Mouse (Mus musculus) heart, adult 2 months (tissue): Measurements from ENCODE around the gene Sowaha. TPM values are rescaled to one million over a fixed set of nuclear protein-coding genes. Genes with fewer than 3 reads are reported as not detected.

Experiments
- DNase-seq, 2 experiments: peaks; one replicate each; pipeline ENCODE4 v3.0.0; 2021
- H3K27ac ChIP-seq: fragments of 200-600 bp; 2 replicates; pipeline ENCODE4 v1.8.1; 2022
- H3K27me3 ChIP-seq: fragments of 200-500 bp; 2 replicates; pipeline ENCODE4 v1.6.1; 2012; ENCODE audit warnings: mild to moderate bottlenecking, low read length, inconsistent platforms, mixed read lengths; ENCODE audit not compliant: control insufficient read depth, insufficient read depth
- H3K36me3 ChIP-seq: fragments of 200-500 bp; 2 replicates; pipeline ENCODE4 v1.6.1; 2012; ENCODE audit warnings: low read length, inconsistent platforms; ENCODE audit not compliant: control insufficient read depth, insufficient read depth
- H3K4me1 ChIP-seq: fragments of 200-500 bp; 2 replicates; pipeline ENCODE4 v1.6.1; 2011; ENCODE audit warnings: low read length; ENCODE audit not compliant: control insufficient read depth, insufficient read depth
- H3K4me3 ChIP-seq: fragments of 200-600 bp; 2 replicates; pipeline ENCODE4 v1.8.1; 2022
- H3K79me2 ChIP-seq: fragments of 200-500 bp; replicated peaks from 2 replicates; pipeline ENCODE4 v1.6.1; 2012; ENCODE audit warnings: mild to moderate bottlenecking, inconsistent platforms, low read length, moderate library complexity, mixed read lengths; ENCODE audit not compliant: control insufficient read depth, insufficient read depth
- H3K9ac ChIP-seq: fragments of 200-500 bp; 2 replicates; pipeline ENCODE4 v1.6.1; 2012; ENCODE audit warnings: low read depth, mild to moderate bottlenecking, control low read depth, inconsistent platforms, low read length, mixed read lengths
- CTCF ChIP-seq: fragments of 200-600 bp; IDR thresholded peaks from 2 replicates; pipeline ENCODE4 v1.8.1; 2022; ENCODE audit warnings: antibody characterized with exemption, mild to moderate bottlenecking, moderate library complexity
- EP300 ChIP-seq: fragments of 200-500 bp; IDR thresholded peaks from 2 replicates; pipeline ENCODE4 v1.6.1; 2011; ENCODE audit warnings: low read depth, low read length, control low read depth; ENCODE audit not compliant: insufficient read depth
- POLR2A ChIP-seq: fragments of 200-500 bp; IDR thresholded peaks from 2 replicates; pipeline ENCODE4 v1.6.1; 2011; ENCODE audit warnings: mild to moderate bottlenecking, low read depth, low read length, control low read depth; ENCODE audit not compliant: insufficient read depth
- WGBS: fragments of 180-500 bp; shearing (Covaris S2); methylation state at CpG from one replicate; pipeline ENCODE4 v1.1.7; 2018; 5-methylcytosine and 5-hydroxymethylcytosine counted together
- intact Hi-C: fragments of 180-260 bp; cut with DNase I; formaldehyde crosslinking; loops from one replicate; pipeline ENCODE4 v1.15.1; 2025
- polyA plus RNA-seq: library from polyadenylated mRNA; depleted of rRNA; stranded (reverse); fragments of >200 nt; gene quantifications from 2 replicates; pipeline ENCODE4 v1.2.3, GENCODE M21; 2012
- total RNA-seq, 2 experiments: library from RNA; stranded (reverse); gene quantifications; 2 replicates each; pipeline ENCODE4 v1.2.3; 2021

Gene Sowaha
- total and polyA plus RNA-seq, 3 experiments, result 0.05 to 0.34 (median 0.10) TPM

GRCm38 (mm10) chr11:53489421-53489820 is 9.3 kb upstream of the Sowaha start:
- 96% methylated on average over 9 of the region's 9 CpGs for WGBS
- Histone ChIP-seq H3K27me3 (no peaks in the 10 kb centered on the region; the same call in 1 of the 2 replicates), H3K36me3 (no peaks in the 10 kb centered on the region), H3K27ac (no peak overlapping the region), H3K9ac (no peak overlapping the region), H3K4me3 (no peak overlapping the region), H3K79me2 (no peaks in the 10 kb centered on the region), H3K4me1 (peaks cover 4% of the 10 kb centered on the region; the same call in 1 of the 2 replicates)
- intact Hi-C loops, result no loop called here
- TF ChIP-seq CTCF, result no peak
- TF ChIP-seq EP300, result no peak
- no peak for TF ChIP-seq POLR2A
- DNase-seq, result no peak

DNA sequence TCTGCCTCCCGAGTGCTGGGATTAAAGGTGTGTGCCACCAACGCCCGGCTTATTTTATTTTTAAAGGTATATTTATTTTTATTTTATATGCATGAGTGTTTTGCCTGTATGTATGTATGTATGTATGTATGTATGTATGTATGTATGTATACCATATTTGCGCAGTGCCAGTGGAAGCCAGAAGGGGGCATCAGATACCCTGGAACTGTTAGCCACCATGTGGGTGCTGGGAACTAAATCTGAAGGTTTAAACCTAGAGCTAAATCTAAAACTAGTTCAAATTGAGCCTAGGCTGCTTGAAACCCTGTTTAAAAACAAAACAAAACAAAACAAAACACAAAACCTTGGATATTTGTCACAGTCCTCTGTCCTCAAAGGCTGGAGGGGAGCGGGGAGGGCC is 8.9 kb upstream of the Sowaha start:
- Histone ChIP-seq H3K79me2 (no peaks in the 10 kb centered on the region), H3K4me1 (peaks cover 4% of the 10 kb centered on the region; the same call in 1 of the 2 replicates), H3K27ac (no peak overlapping the region), H3K9ac (no peak overlapping the region), H3K27me3 (no peaks in the 10 kb centered on the region; the same call in 1 of the 2 replicates), H3K36me3 (no peaks in the 10 kb centered on the region), H3K4me3 (no peak overlapping the region)
- no peak for DNase-seq
- TF ChIP-seq CTCF (peak; percentile 31; the same call in 1 of the 2 replicates), POLR2A (no peak)
- WGBS, result 98% methylated on average over 5 of the region's 5 CpGs
- intact Hi-C loops, result no loop called here

GRCm38 (mm10) chr11:53486822-53487594 is 6.9 kb upstream of the Sowaha start:
- Histone ChIP-seq H3K4me1 (peaks cover 2% of the 10 kb centered on the region; the same call in 1 of the 2 replicates), H3K27me3 (no peaks in the 10 kb centered on the region; the same call in 1 of the 2 replicates), H3K9ac (no peak overlapping the region), H3K79me2 (no peaks in the 10 kb centered on the region), H3K36me3 (no peaks in the 10 kb centered on the region), H3K4me3 (no peak overlapping the region), H3K27ac (no peak overlapping the region)
- intact Hi-C loops, result no loop called here
- DNase-seq, result no peak
- TF ChIP-seq POLR2A, result no peak
- WGBS, result 23% methylated on average over 27 of the region's 27 CpGs

DNA sequence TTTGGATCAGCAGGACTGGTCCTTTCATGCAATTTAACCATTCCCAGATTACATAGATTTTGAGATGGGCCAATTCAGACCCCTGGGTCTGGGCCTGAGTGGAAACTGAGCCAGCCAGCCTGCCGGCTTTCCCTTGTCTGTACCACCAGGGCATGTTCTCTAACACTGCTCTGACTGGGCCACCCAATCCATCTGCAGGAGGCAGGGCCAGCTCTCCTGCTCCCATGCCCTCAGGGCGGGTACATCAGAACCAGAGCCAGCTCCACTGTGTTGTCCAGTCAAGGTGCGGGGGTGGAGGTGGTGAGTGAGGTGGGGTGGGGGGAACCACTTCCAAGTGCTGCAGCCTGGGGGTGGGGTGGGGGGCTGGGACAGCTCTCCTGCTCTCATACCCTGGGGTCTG is 6.3 kb upstream of the Sowaha start:
- WGBS, result 90% methylated on average over 3 of the region's 3 CpGs
- H3K9ac ChIP-seq, result no peak overlapping the region
- TF ChIP-seq CTCF, result no peak
- TF ChIP-seq POLR2A, result no peak
- no peaks in the 10 kb centered on the region; the same call in 1 of the 2 replicates for H3K27me3 ChIP-seq
- no peak for DNase-seq
- no peak overlapping the region for H3K4me3 ChIP-seq
- no peaks in the 10 kb centered on the region for H3K79me2 ChIP-seq
- H3K36me3 ChIP-seq, result no peaks in the 10 kb centered on the region
- no peaks in the 10 kb centered on the region for H3K4me1 ChIP-seq
- intact Hi-C loops, result no loop called here
- no peak overlapping the region for H3K27ac ChIP-seq

DNA sequence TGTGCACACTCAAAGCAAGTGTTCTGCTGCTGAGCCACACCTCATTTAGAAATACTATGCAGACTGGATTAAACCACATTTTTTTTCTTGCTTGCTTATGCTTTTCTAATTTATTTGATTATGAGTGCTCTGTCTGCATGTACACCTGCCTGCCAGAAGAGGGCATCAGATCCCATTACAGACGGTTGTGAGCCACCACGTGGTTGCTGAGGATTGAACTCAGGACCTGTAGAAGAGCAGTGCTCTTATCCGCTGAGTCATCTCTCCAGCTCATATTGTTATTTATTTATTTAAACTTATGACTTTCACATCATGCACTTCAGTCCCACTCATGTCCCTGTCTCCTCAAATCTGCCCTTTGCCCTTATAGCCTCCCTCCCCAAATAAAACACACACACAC is 5.6 kb upstream of the Sowaha start:
- DNase-seq, result no peak
- intact Hi-C loops, result no loop called here
- Histone ChIP-seq H3K4me1 (no peaks in the 10 kb centered on the region), H3K27me3 (no peaks in the 10 kb centered on the region; the same call in 1 of the 2 replicates), H3K79me2 (no peaks in the 10 kb centered on the region), H3K27ac (no peak overlapping the region), H3K4me3 (no peak overlapping the region), H3K9ac (no peak overlapping the region), H3K36me3 (no peaks in the 10 kb centered on the region)
- 52% methylated on average over 3 of the region's 3 CpGs for WGBS
- TF ChIP-seq CTCF, result peak; percentile 71
- no peak for TF ChIP-seq EP300

- Histone ChIP-seq H3K9ac (no peak overlapping the region), H3K79me2 (no peaks in the 10 kb centered on the region), H3K27ac (no peak overlapping the region), H3K4me1 (no peaks in the 10 kb centered on the region), H3K27me3 (peaks cover 12% of the 10 kb centered on the region), H3K4me3 (no peak overlapping the region), H3K36me3 (no peaks in the 10 kb centered on the region)
- intact Hi-C loops, result no loop called here
- WGBS, result 58% methylated on average over 9 of the region's 9 CpGs
- no peak for DNase-seq
- no peak for TF ChIP-seq EP300
- TF ChIP-seq CTCF, result no peak
- no peak for TF ChIP-seq POLR2A
These were observed 3.3 kb upstream of the Sowaha start for GRCm38 (mm10) chr11:53483159-53483891.
